Mouse (Mus musculus): ENCODE measurements around the gene Havcr2. TPM values are rescaled to one million over a fixed set of nuclear protein-coding genes. Genes with fewer than 3 reads are reported as not detected.

The Havcr2 gene
- polyA plus RNA-seq, 1 experiment from 2014 or later = 0.38 TPM

DNA sequence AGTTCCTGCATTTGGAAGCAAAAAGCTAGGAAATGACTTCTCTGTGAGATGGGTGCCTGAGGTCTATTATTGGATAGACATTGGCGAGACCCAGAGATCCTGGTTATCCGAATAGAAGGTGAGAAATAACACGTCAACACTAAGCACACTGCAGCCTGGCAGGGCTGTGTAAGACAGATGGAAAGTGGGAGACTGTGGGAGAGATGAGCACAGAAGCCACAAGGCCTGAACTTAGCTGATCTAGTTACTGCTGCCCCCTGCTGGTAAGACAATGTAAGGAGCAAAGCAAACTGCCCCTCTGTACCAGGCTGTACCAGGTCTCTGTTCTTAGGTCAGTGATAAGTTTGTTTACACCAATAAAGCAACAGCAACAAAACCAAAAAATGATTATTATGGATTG is 23.6 kb upstream of the Havcr2 start:
- Histone ChIP-seq H3K4me3 (ENCODE audit: low read depth, low read length) (no peak overlapping the region), H3K9ac (ENCODE audit: low read depth, low read length) (no peak overlapping the region), H3K4me2 (ENCODE audit: low read depth, low read length) (no peak overlapping the region), H3K27ac (ENCODE audit: low read length) (no peak overlapping the region), H3K27me3 (ENCODE audit: control insufficient read depth, insufficient read depth, low read depth, low read length) (no peaks in the 10 kb centered on the region), H3K4me1 (ENCODE audit: control insufficient read depth, low read depth, low read length) (peaks cover 11% of the 10 kb centered on the region), H3K36me3 (ENCODE audit: control insufficient read depth, insufficient read depth) (no peaks in the 10 kb centered on the region), H3K9me3 (replicated peaks; ENCODE audit: control insufficient read depth, low read length) (no peaks in the 10 kb centered on the region)
- 17% methylated on average over 3 of the region's 3 CpGs for WGBS (ENCODE audit: insufficient replicate concordance)
- peak; percentile 61 for ATAC-seq (ENCODE audit: low read depth)

DNA sequence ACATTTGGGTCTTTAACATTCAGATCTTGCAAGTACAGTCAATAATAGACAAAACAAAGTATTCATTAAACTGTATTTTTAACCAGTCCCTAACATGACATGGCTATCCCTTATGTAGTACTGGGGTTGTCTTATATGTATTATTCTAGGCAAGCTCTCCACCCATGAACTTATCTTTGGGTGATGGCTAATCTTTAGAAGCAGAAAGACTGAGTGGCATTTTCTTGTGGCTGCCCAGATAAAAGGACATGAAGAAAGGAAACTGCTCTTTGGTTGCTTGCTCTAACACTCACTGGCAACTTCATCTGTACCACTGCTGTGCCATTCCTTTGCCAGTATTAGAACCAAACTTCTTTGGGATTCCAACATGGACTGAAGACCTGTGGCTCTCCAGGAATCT is 19.4 kb upstream of the Havcr2 start:
- no peak for ATAC-seq (ENCODE audit: low read depth)
- H3K4me2 ChIP-seq (ENCODE audit: low read depth, low read length) = peak overlapping the region; percentile 59

DNA sequence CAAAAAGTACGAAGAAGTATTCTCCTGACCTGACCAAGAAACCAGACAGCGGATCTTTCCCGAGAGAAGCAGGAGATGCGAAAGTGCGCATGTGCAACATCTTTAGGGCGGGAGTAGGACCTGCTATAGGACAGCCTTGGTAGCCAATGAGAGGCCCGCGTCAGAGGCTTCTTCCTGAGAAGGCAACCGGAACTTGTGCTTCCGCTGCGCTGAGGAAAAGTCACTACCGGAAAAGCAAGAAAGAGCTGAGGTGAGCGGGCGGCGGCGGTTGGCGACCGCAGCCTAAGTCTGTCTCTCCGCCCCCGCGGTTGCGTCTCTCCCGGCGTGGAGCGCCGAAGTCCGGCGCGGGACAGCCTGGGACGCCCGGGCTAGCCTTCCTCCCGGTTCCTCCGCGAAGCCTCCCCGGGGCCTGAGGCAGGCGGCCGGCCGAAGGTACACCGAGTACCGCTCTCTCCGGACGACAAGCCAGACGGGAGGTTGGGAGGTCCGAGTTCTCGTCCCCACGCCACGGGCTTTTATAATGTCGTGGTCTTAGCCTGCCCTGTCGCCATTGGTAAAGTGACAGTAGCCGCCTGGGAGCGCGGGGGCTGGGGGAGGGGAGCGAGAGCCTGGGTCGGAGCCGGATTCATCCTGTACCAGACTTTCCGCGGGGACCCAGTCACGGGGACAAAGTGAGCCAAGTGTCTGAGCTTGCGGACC is 17.8 kb upstream of the Havcr2 start, which contains the start of gene Med7:
Gene Med7, plus strand, starts transcription at position 166 of the 699 bp plus-strand sequence.
- ATAC-seq (ENCODE audit: low read depth) = peak; percentile 97
- Histone ChIP-seq H3K9me3 (replicated peaks; ENCODE audit: control insufficient read depth, low read length) (no peaks in the 10 kb centered on the region), H3K4me2 (ENCODE audit: low read depth, low read length) (peak within 1 kb of the TSS; percentile 72), H3K36me3 (ENCODE audit: control insufficient read depth, insufficient read depth) (peaks cover 10% of the 10 kb centered on the region), H3K4me3 (ENCODE audit: low read depth, low read length) (peak within 1 kb of the TSS; percentile 100), H3K9ac (ENCODE audit: low read depth, low read length) (peak within 1 kb of the TSS; percentile 100), H3K4me1 (ENCODE audit: control insufficient read depth, low read depth, low read length) (peaks cover 30% of the 10 kb centered on the region), H3K27me3 (ENCODE audit: control insufficient read depth, insufficient read depth, low read depth, low read length) (no peaks in the 10 kb centered on the region), H3K27ac (ENCODE audit: low read length) (peak within 1 kb of the TSS; percentile 99)
- under 1% methylated on average over 59 of the region's 59 CpGs for WGBS (ENCODE audit: insufficient replicate concordance)

More for the DNA sequence above, 19.4 kb upstream of the Havcr2 start:
- peak overlapping the region; percentile 85 for H3K27ac ChIP-seq (ENCODE audit: low read length)
- H3K4me1 ChIP-seq (ENCODE audit: control insufficient read depth, low read depth, low read length) = peaks cover 27% of the 10 kb centered on the region
- H3K27me3 ChIP-seq (ENCODE audit: control insufficient read depth, insufficient read depth, low read depth, low read length) = no peaks in the 10 kb centered on the region
- H3K36me3 ChIP-seq (ENCODE audit: control insufficient read depth, insufficient read depth) = peaks cover 4% of the 10 kb centered on the region
- no peaks in the 10 kb centered on the region for H3K9me3 ChIP-seq (replicated peaks; ENCODE audit: control insufficient read depth, low read length)
- H3K4me3 ChIP-seq (ENCODE audit: low read depth, low read length) = peak overlapping the region; percentile 34; the same call in 1 of the 2 replicates
- H3K9ac ChIP-seq (ENCODE audit: low read depth, low read length) = peak overlapping the region; percentile 34; the same call in 1 of the 2 replicates

DNA sequence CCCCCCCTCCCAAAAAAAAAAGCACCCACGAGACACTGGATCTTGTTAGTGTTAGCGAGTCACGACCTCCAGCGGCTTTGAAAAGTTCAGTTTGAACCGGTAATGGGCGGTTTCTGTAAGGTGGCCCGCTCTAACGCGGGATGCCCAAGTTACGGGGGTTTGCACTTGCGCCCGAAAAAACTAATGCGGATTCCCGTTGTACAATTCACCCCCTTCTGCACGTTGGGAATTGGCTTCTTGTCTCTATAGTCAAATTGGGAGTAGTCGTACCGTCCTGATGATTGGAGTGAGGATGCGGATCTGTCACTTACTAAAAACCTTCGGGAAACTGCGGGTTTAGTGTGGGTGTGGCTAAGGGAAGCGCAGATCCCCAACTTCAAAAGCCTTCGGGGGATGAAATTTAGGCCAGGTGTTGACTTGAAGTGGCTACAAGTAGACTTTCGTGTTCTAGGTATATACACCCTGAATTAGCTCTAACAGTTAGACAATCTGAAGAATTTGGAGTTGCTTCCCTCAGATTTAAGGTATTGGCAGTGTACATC is 17.2 kb upstream of the Havcr2 start:
- peaks cover 30% of the 10 kb centered on the region for H3K4me1 ChIP-seq (ENCODE audit: control insufficient read depth, low read depth, low read length)

DNA sequence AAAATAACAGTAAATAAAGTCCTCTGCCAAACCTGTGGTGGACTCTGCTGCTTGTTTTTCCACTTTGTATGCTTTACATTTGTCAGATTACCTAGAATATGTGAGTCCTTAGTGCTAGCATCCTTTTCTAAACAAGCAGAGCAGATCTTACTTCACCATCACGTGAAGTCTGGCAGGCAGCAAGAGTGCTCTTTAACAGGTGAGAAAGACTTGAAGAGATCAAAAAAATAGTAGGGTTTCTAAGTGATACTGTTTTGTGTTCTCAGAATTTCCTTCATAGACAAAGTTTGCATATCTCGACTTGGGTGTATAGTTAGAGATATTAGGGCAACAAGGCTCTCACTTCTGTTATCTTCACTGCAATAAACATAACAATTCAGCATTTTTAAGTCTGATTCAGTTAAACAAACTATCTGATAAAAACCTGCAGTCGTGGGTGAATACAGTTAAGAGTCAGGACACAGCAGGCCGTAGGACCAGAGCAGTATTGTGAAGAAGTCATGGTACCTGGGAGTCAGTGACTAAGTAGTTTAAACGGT is 15.7 kb upstream of the Havcr2 start:
- no peak for ATAC-seq (ENCODE audit: low read depth)
- Histone ChIP-seq H3K9ac (ENCODE audit: low read depth, low read length) (peak overlapping the region; percentile 42), H3K4me3 (ENCODE audit: low read depth, low read length) (peak overlapping the region; percentile 10; the same call in 1 of the 2 replicates), H3K27me3 (ENCODE audit: control insufficient read depth, insufficient read depth, low read depth, low read length) (no peaks in the 10 kb centered on the region), H3K9me3 (replicated peaks; ENCODE audit: control insufficient read depth, low read length) (no peaks in the 10 kb centered on the region), H3K4me1 (ENCODE audit: control insufficient read depth, low read depth, low read length) (peaks cover 30% of the 10 kb centered on the region), H3K36me3 (ENCODE audit: control insufficient read depth, insufficient read depth) (peaks cover 14% of the 10 kb centered on the region), H3K4me2 (ENCODE audit: low read depth, low read length) (peak overlapping the region; percentile 72), H3K27ac (ENCODE audit: low read length) (peak overlapping the region; percentile 53)
- 27% methylated on average over 5 of the region's 5 CpGs for WGBS (ENCODE audit: insufficient replicate concordance)

More for the DNA sequence above, 17.2 kb upstream of the Havcr2 start:
- Histone ChIP-seq H3K4me3 (ENCODE audit: low read depth, low read length) (peak overlapping the region; percentile 100), H3K4me2 (ENCODE audit: low read depth, low read length) (peak overlapping the region; percentile 72), H3K27ac (ENCODE audit: low read length) (peak overlapping the region; percentile 99), H3K27me3 (ENCODE audit: control insufficient read depth, insufficient read depth, low read depth, low read length) (no peaks in the 10 kb centered on the region), H3K36me3 (ENCODE audit: control insufficient read depth, insufficient read depth) (peaks cover 10% of the 10 kb centered on the region), H3K9me3 (replicated peaks; ENCODE audit: control insufficient read depth, low read length) (no peaks in the 10 kb centered on the region), H3K9ac (ENCODE audit: low read depth, low read length) (peak overlapping the region; percentile 100)
- ATAC-seq (ENCODE audit: low read depth) = peak; percentile 16
- WGBS (ENCODE audit: insufficient replicate concordance) = under 1% methylated on average over 23 of the region's 23 CpGs

DNA sequence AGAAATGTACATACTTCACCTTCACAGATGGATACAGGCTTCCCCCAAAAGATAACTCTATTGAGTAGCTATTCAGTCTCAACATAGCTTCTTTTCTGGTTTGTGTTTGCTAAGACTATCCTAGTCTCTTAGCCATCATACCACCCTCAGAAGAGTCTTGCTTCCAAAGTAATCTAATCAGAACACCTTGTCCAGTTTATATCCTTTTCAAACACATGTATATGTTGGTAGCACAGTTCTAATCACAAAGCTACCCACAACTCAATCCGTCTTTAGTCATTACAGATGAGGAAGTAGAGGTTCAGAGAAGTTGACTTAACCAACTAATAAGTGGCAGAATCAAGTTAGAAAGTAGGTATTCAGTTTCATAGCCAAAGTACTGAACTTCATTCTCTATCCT is 13.0 kb upstream of the Havcr2 start:
- Histone ChIP-seq H3K4me2 (ENCODE audit: low read depth, low read length) (peak overlapping the region; percentile 43), H3K9me3 (replicated peaks; ENCODE audit: control insufficient read depth, low read length) (no peaks in the 10 kb centered on the region), H3K4me3 (ENCODE audit: low read depth, low read length) (no peak overlapping the region), H3K27me3 (ENCODE audit: control insufficient read depth, insufficient read depth, low read depth, low read length) (no peaks in the 10 kb centered on the region), H3K36me3 (ENCODE audit: control insufficient read depth, insufficient read depth) (peaks cover 14% of the 10 kb centered on the region), H3K27ac (ENCODE audit: low read length) (no peak overlapping the region), H3K4me1 (ENCODE audit: control insufficient read depth, low read depth, low read length) (peaks cover 17% of the 10 kb centered on the region), H3K9ac (ENCODE audit: low read depth, low read length) (no peak overlapping the region)
- peak; percentile 47 for ATAC-seq (ENCODE audit: low read depth)
- 19% methylated on average over 1 of the region's 1 CpGs for WGBS (ENCODE audit: insufficient replicate concordance)

DNA sequence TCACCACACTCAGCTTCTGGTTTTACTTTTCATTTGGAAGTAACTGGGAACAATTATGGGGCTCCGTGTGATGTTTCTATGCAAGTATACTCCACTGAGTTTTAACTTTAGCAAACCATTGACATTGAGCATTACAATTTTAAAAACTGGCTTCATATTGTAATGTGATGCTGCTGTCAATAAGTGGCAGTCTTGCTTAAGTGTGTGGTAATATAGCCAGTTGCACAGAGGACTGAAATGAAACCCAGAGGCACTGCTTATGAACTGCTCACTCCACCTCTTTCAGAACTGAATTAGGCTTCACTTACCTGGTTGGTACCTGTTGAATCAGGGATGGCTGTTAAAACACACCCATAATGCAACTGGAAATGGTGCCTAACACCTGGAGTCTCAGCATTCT is 11.6 kb upstream of the Havcr2 start:
- Histone ChIP-seq H3K27me3 (ENCODE audit: control insufficient read depth, insufficient read depth, low read depth, low read length) (no peaks in the 10 kb centered on the region), H3K4me2 (ENCODE audit: low read depth, low read length) (no peak overlapping the region), H3K4me3 (ENCODE audit: low read depth, low read length) (no peak overlapping the region), H3K4me1 (ENCODE audit: control insufficient read depth, low read depth, low read length) (peaks cover 16% of the 10 kb centered on the region), H3K9ac (ENCODE audit: low read depth, low read length) (no peak overlapping the region), H3K27ac (ENCODE audit: low read length) (no peak overlapping the region), H3K36me3 (ENCODE audit: control insufficient read depth, insufficient read depth) (peaks cover 14% of the 10 kb centered on the region), H3K9me3 (replicated peaks; ENCODE audit: control insufficient read depth, low read length) (no peaks in the 10 kb centered on the region)
- no peak for ATAC-seq (ENCODE audit: low read depth)
- WGBS (ENCODE audit: insufficient replicate concordance) = 82% methylated on average over 1 of the region's 1 CpGs

DNA sequence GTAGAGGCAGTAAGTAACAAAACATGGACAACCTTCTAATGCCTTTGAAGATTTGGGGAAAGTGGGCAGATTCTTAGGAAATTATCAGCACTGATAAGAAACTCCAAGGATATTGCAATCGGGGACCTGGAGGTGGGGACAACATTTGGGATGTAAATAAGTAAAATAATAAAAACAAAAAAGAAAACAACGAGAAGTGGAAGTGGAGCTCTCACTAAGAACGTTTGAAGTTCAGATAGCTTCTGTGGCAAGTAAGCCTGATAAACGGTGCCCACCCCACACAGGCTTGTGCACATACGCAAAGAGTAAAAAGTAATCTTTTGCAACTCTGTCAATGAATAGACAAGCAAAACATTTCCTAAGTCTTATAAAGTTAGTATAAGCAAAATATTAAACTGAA is 10.8 kb upstream of the Havcr2 start:
- 63% methylated on average over 5 of the region's 5 CpGs for WGBS (ENCODE audit: insufficient replicate concordance)
- Histone ChIP-seq H3K4me1 (ENCODE audit: control insufficient read depth, low read depth, low read length) (peaks cover 11% of the 10 kb centered on the region), H3K4me2 (ENCODE audit: low read depth, low read length) (no peak overlapping the region), H3K9me3 (replicated peaks; ENCODE audit: control insufficient read depth, low read length) (no peaks in the 10 kb centered on the region), H3K36me3 (ENCODE audit: control insufficient read depth, insufficient read depth) (peaks cover 14% of the 10 kb centered on the region), H3K9ac (ENCODE audit: low read depth, low read length) (no peak overlapping the region), H3K27ac (ENCODE audit: low read length) (no peak overlapping the region), H3K27me3 (ENCODE audit: control insufficient read depth, insufficient read depth, low read depth, low read length) (no peaks in the 10 kb centered on the region), H3K4me3 (ENCODE audit: low read depth, low read length) (no peak overlapping the region)
- no peak for ATAC-seq (ENCODE audit: low read depth)

DNA sequence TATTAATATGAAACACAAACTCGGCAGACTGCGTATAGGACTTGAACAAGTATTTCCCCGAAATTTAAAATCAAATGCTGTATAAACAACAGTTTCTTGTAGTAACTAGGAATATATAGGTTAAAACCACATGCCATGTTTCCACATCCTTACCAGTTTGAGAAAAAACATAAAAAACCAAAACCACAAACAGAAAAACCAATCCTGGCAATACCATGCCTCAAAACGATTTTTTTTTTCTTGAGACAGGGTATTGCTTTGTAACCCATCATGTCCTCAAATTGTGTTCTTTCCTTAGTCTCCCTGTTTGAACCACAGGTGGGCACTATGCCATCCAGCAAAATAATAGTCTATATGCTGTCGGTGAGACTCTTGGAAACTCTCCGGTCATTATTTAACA is 8.6 kb upstream of the Havcr2 start:
- WGBS (ENCODE audit: insufficient replicate concordance) = 74% methylated on average over 6 of the region's 6 CpGs
- peaks cover 4% of the 10 kb centered on the region for H3K36me3 ChIP-seq (ENCODE audit: control insufficient read depth, insufficient read depth)
- no peak overlapping the region for H3K9ac ChIP-seq (ENCODE audit: low read depth, low read length)
- no peaks in the 10 kb centered on the region; the same call in none of the 2 replicates for H3K4me1 ChIP-seq (ENCODE audit: control insufficient read depth, low read depth, low read length)
- H3K9me3 ChIP-seq (replicated peaks; ENCODE audit: control insufficient read depth, low read length) = no peaks in the 10 kb centered on the region
- no peak overlapping the region for H3K4me2 ChIP-seq (ENCODE audit: low read depth, low read length)
- no peak for ATAC-seq (ENCODE audit: low read depth)
- H3K4me3 ChIP-seq (ENCODE audit: low read depth, low read length) = no peak overlapping the region
- H3K27ac ChIP-seq (ENCODE audit: low read length) = no peak overlapping the region
- H3K27me3 ChIP-seq (ENCODE audit: control insufficient read depth, insufficient read depth, low read depth, low read length) = no peaks in the 10 kb centered on the region
